ENCODE assay signal across 9 mouse cellular contexts in the genomic region with DNA sequence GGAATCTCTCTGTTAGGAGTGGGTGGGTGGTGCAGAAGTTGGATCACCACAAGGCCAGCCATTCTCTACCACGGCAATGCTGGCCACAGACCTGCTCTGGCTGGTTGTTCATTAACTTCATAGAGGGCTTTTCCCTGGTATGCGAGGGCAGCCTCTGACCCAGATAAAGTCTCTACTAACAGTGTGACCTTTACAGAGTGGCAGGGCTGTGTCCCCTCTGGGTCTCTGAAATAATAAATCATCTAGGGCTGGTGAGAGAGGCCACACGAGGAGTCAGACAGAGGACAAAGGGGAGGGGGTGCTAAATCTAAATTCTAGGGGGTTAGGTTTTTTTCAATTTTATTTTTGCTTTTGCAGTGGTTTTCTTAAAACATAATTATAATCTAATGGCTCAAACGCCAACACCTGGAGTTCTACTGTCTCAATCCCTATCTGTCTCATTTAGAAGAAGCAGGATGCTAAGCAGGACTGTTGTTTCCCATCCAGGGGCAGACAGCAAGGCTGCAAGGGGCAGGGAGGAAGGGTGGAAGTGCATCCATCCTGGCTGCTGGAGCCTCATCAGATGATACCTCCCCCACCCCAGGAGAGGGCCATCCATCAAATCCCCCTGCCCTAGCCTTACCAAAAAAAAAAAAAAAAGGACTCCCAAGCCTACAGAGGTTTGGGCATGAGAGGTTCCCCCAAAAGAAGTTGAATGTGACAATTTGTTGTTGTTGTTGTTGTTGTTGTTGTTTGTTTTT.
DNase-seq lines count a peak whose midpoint lies in the region; ATAC-seq and TF ChIP-seq lines count a peak whose summit lies in the region.
"Had no signal": no experiment of that assay in that cellular context is flagged by ENCODE, and none has a peak within 500 bp of the region (broad histone marks: within the 10 kb centered on the region; RNA-seq: fewer than 3 reads in every experiment).

No protein-coding gene starts in this region.

- 21% methylated on average over 4 of the region's 4 CpGs for WGBS in kidney, embryonic 16.5 days
- 36% methylated on average over 4 of the region's 4 CpGs for WGBS in liver, embryonic 11.5 days

- in situ Hi-C loops in Patski (cut with MboI; ENCODE audit: low pct_unique_long_range_greater_than_20kb): loop anchor here (5.0 kb wide), 2 partner anchors 46 to 96 kb away; no protein-coding TSS in a partner anchor

- H3K4me2 ChIP-seq in kidney, embryonic 16.5 days (replicated peaks; ENCODE audit: low read depth, low read length): no peak overlapping the region
- H3K4me2 ChIP-seq in liver, embryonic 11.5 days: no peak overlapping the region
- H3K4me2 ChIP-seq: forebrain, embryonic 13.5 days had no signal

- H3K4me1 ChIP-seq in kidney, embryonic 16.5 days (ENCODE audit: insufficient read depth, low read length): peaks cover 31% of the 10 kb centered on the region
- H3K4me1 ChIP-seq in liver, embryonic 11.5 days (replicated peaks; ENCODE audit: control insufficient read depth, insufficient read depth, low read length): no peaks in the 10 kb centered on the region
- H3K4me1 ChIP-seq: forebrain, embryonic 13.5 days had no signal

- ATAC-seq in Patski: peak; percentile 52
- peak; percentile 90 for ATAC-seq in kidney, embryonic 16.5 days (ENCODE audit: low FRiP score, low TSS enrichment)
- peak; percentile 65 for ATAC-seq in liver, embryonic 11.5 days (replicated peaks; ENCODE audit: low FRiP score)
- ATAC-seq: forebrain, embryonic 13.5 days had no signal

- H3K27me3 ChIP-seq in Patski: no peaks in the 10 kb centered on the region
- no peaks in the 10 kb centered on the region for H3K27me3 ChIP-seq in kidney, embryonic 16.5 days (ENCODE audit: insufficient read depth, low read length)
- no peaks in the 10 kb centered on the region for H3K27me3 ChIP-seq in liver, embryonic 11.5 days (replicated peaks; ENCODE audit: control insufficient read depth, insufficient read depth, low read length)
- H3K27me3 ChIP-seq: forebrain, embryonic 13.5 days had no signal

- no peaks in the 10 kb centered on the region for H3K36me3 ChIP-seq in kidney, embryonic 16.5 days (ENCODE audit: insufficient read depth, low read length)
- no peaks in the 10 kb centered on the region for H3K36me3 ChIP-seq in liver, embryonic 11.5 days (ENCODE audit: control insufficient read depth, insufficient read depth, low read length)

- H3K9ac ChIP-seq in kidney, embryonic 16.5 days (replicated peaks; ENCODE audit: low read length): no peak overlapping the region
- H3K9ac ChIP-seq in liver, embryonic 11.5 days (ENCODE audit: low read depth, low read length): no peak overlapping the region
- H3K9ac ChIP-seq: forebrain, embryonic 13.5 days had no signal

- H3K27ac ChIP-seq in kidney, embryonic 16.5 days (ENCODE audit: low read length): peak overlapping the region; percentile 95
- H3K27ac ChIP-seq in liver, embryonic 11.5 days (ENCODE audit: low read depth, low read length): no peak overlapping the region; the same call in 1 of the 2 replicates
- H3K27ac ChIP-seq: forebrain, embryonic 13.5 days had no signal

- H3K9me3 ChIP-seq in kidney, embryonic 16.5 days (ENCODE audit: low read length): peaks cover 12% of the 10 kb centered on the region
- no peaks in the 10 kb centered on the region for H3K9me3 ChIP-seq in liver, embryonic 11.5 days (ENCODE audit: control insufficient read depth, low read length)

- no peak for DNase-seq in Patski (ENCODE audit: low read depth, low spot score)
- DNase-seq in embryo, embryonic 11 days: peak; percentile 55
- DNase-seq in liver, embryonic 11.5 days (ENCODE audit: low spot score): peak; percentile 31
- DNase-seq in thymus, postnatal 14 days: no peak
- no peak for DNase-seq in layer of hippocampus, adult 9-11 months
- DNase-seq in right cerebral cortex, postnatal 14 days: no peak
- no peak for DNase-seq in cerebellum, postnatal 25 days

- no peak for TF ChIP-seq CTCF in Patski (IDR thresholded peaks at IDR 0.05)

- POLR2A ChIA-PET in Patski (lab: Charles Lee): no interaction called here

- CTCF ChIA-PET in Patski (lab: Charles Lee): no interaction called here

- H3K4me3 ChIP-seq in kidney, embryonic 16.5 days (ENCODE audit: low read length): no peak overlapping the region
- H3K4me3 ChIP-seq in liver, embryonic 11.5 days (ENCODE audit: low read depth, low read length): no peak overlapping the region
- H3K4me3 ChIP-seq: forebrain, embryonic 13.5 days had no signal

Comparison
In these comparisons a context has a peak if more than half of its experiments do, and no peak if none do; other contexts are left out.
1. DNase-seq: peak in embryo, embryonic 11 days (single experiment) and liver, embryonic 11.5 days (single experiment); none in Patski (single experiment), thymus, postnatal 14 days (single experiment), layer of hippocampus, adult 9-11 months (single experiment), right cerebral cortex, postnatal 14 days (single experiment) and cerebellum, postnatal 25 days (0 of 2).
2. Peak in every context shown above with its lines, with median percentiles within 50 percentile points of each other: ATAC-seq.